Mouse (Mus musculus) thymus, postnatal 10 days (tissue): ENCODE data around the gene Pik3r6.

Source experiments
- DNase-seq, 2 experiments: peaks; one replicate each; pipeline ENCODE4 v3.0.0; 2021; ENCODE audit warnings: low spot score in 2 of 2

Pik3r6 gene

GRCm38 (mm10) chr11:68583225-68583624 lies 80.4 kb downstream of the Pik3r6 start:
- no peak for DNase-seq

GRCm38 (mm10) chr11:68583906-68584480 lies 81.2 kb downstream of the Pik3r6 start:
- no peak for DNase-seq

GRCm38 (mm10) chr11:68585890-68586289 lies 83.1 kb downstream of the Pik3r6 start:
- DNase-seq: no peak

- DNase-seq: no peak
Observed at GRCm38 (mm10) chr11:68586721-68587120, 83.9 kb downstream of the Pik3r6 start, which contains the start of gene Ccdc42. Gene Ccdc42, plus strand, starts transcription at chr11:68587021.

GRCm38 (mm10) chr11:68589055-68589809 lies 86.4 kb downstream of the Pik3r6 start:
- DNase-seq: peak; percentile 17 to 80

GRCm38 (mm10) chr11:68591708-68592107 lies 88.9 kb downstream of the Pik3r6 start:
- DNase-seq: no peak

- DNase-seq: no peak
Observed at GRCm38 (mm10) chr11:68593247-68593646, 90.4 kb downstream of the Pik3r6 start.

- no peak for DNase-seq
Observed at GRCm38 (mm10) chr11:68597912-68598311, 95.1 kb downstream of the Pik3r6 start.

- DNase-seq: no peak
Observed at GRCm38 (mm10) chr11:68600551-68601021, 97.8 kb downstream of the Pik3r6 start.

GRCm38 (mm10) chr11:68601486-68601991 lies 98.7 kb downstream of the Pik3r6 start:
- DNase-seq: no peak
